Mouse (Mus musculus) cerebellum, adult 11-12 months (tissue): ENCODE measurements around the gene L3mbtl3.

Source experiments
- DNase-seq: peaks from one replicate; pipeline ENCODE4 v3.0.0; 2022

L3mbtl3 gene

DNA sequence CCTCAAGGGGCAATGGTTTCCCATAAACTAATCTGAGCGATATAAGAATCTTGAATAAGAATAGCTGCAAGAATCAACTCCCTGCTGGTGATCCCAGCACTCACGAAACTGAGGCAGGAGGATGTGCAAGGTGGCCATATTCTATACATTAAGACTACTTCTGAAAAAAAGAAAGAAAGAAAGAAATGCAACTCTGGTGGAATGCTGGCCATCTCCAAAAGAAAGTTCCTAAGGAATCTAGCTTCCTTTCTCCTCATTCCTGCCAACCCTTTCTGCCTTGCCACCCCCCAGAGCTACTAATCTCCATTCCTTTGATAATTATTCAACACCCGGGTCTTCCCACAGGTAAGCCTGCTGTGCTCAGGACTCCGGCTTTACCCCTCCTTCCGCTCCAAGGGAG, 41.8 kb downstream of the L3mbtl3 start:
- DNase-seq, result no peak

DNA sequence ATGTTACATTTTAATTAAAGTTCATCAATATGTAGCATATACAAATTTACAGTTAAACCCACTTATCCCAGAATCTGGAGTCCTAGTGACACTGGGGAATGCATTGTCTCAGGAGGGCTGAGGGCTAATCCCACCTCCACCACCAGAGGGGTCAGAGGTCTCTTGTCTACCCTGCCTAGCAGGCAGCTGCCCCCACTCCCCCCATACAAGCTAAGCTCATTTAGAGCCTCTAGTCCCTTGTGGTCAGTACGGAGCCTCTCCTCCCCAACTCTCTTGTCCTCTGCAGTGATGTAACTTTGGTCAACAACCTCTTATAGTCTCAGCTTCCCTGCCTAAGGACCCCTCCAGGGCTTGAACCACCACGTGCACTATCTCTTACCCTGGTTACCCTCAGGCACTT, 43.0 kb downstream of the L3mbtl3 start:
- no peak for DNase-seq

DNA sequence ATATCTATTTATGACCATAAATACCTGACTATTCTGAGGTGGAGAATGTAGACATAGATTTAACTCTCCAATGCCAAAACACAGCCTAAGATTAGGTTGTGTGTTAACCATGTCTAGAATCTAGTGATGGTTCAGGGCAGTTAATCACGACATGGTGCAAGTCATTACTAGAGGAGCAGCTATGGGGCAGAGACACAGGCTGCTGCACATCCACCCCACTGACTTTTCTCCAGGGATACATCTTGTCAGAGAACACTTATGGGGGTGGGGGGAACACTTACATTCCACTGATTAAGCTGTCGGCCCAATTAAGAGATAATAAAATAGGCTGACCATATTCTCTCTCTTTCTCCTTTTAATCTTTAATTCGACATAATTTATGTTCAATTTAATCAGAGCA, 46.9 kb downstream of the L3mbtl3 start:
- DNase-seq, result no peak

GRCm38 (mm10) chr10:26327691-26328542, 47.9 kb downstream of the L3mbtl3 start:
- DNase-seq, result peak; percentile 2

- DNase-seq, result no peak
These were observed 48.5 kb downstream of the L3mbtl3 start for GRCm38 (mm10) chr10:26327291-26327690.

GRCm38 (mm10) chr10:26325320-26325719, 50.5 kb downstream of the L3mbtl3 start:
- no peak for DNase-seq

DNA sequence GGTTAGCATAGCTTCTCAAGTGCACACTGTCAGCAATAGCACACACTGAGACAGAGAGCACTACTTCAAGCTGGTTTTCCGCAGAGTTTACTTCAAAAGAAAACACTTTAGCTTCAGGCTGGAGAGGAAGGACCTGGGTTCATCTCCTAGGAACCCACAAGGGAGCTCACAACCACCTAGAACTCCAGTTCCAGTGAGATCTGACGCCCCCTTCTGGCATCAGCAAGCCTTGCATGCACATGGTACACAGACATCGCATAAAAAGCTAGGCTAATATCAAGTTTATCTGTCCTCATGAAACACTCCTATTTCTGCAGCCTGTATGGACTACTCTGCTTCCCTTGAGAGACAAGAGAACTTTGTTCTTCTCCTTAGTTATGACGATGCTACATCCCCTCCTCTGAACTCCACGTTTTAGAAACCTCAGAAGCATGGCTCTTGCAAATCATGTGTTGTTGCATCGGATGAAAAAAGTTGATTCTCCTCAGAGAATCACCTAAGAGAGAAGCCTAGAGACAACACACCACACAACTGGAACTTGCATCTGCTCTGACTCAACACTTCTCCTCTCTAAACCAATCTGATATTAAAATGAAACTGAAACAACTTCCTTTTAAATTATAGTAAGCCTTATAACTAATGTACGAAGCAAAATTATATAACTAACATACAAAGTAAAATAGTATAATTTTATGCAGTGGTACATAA, 53.3 kb downstream of the L3mbtl3 start:
- DNase-seq, result no peak

DNA sequence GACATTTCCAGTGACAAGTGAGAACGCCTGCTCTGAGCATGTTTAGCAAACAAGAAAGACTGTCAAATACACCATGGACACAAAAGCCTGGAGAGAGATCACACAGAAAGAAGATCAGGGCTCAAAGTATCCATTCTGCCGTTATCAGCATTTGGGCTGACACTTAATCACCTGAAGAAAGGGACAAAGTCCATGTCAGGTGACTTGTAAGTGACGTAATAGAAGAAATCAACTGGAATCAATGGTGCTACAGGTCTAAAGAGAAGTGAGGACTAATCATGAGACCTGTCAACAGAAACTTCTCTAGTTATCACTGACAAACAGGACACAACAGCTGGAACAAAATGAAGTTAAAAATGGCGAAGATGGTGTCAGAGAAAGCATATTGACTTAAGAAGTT, 55.1 kb downstream of the L3mbtl3 start:
- DNase-seq, result no peak

DNA sequence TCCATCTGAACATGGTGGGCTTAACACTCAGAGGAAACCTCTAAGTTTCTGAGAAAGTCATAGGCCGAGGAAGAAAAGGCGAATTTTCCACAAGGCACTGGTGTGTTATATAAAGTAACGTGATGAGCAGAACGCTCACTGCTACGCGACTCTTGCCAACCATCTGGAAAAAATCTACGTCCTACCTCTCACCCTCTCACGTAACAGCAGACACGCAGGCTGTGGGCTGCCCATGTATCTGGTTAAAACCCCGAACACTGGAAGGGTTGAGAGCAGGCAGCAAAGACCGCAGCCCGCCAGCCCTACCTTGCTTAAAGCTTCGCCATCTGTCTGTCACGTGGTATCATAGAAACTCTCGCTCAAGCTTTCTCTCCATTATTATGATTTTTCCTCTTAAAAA, 61.4 kb downstream of the L3mbtl3 start:
- DNase-seq, result no peak

DNA sequence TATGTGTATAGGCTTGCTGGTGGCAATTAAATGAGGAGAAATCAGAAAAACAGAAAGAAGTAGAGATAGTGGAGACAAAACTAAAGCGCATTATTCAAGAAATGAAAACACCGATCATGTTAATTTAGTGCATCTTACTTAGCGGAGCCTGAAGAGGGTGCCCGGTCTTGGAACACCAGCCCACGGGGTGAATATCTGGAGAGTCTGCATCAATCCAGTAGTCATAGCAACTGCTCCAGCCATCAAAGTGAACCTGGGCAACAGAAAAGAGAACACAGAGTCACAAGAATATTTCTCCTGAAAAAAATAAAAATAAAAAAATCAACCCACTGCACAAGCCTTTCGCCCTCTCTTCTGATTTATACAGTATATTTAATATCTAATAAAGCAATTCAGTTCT, 72.3 kb downstream of the L3mbtl3 start:
- no peak for DNase-seq

- DNase-seq, result no peak
These were observed 73.4 kb downstream of the L3mbtl3 start for GRCm38 (mm10) chr10:26302336-26302735.

DNA sequence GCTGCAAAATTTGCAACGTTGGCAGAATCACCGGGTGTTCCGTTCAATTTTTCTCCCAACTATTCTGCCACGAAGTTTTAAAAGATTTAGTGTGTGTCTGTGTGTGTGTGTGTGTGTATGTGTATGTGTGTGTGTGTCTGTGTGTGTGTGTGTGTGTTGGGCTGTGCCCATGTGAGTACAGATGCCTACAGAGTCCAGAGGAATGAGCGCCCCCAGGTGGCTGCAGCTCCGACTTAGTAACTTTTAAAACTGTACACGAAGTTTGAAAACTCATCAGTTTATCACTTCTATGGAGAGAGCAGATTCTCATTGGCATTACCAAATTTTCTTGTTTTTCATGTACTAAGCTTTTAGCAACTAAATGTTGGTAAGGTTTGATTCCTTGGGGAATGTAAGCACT, 78.1 kb downstream of the L3mbtl3 start:
- no peak for DNase-seq

DNA sequence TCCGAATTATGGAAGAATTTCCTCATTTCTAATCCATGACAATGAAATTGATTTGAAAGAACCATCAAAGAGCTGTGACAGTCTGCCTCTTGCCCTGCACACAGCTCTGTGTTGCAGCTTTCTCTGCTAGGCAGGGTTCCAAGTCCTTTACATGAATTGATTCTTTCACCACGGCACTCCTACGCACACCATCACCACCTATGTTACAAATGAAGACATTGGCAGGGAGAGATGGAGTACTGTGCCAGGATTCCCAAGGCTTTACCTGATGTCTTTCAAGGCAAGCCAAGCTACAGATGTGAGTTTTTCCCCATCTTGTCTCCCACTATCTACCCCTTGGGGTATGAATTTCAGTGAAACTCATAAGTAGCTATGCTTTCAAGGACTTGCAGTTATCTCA, 78.6 kb downstream of the L3mbtl3 start:
- DNase-seq, result no peak

DNA sequence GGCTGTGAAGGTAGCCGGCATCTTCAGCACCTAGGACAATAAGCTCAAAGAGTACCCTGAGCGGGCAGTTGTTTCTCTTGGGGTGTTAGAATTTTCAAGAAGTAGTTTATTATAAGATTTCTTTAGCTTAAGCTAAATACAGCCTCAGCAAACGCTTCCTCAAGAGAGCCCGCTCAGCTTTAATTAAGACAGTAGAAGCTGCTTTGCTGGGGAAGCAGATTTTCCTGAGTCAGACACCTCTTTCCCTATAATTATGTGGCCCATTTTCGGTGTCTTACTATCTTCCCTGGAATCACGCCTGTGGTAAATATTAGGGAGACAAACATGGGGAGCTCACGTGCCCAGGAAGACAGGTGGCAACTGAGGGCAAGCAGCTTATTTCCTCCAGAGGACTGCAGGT, 88.6 kb downstream of the L3mbtl3 start:
- DNase-seq, result no peak

- peak; percentile 3 for DNase-seq
These were observed 95.8 kb downstream of the L3mbtl3 start for GRCm38 (mm10) chr10:26280009-26280408.

DNA sequence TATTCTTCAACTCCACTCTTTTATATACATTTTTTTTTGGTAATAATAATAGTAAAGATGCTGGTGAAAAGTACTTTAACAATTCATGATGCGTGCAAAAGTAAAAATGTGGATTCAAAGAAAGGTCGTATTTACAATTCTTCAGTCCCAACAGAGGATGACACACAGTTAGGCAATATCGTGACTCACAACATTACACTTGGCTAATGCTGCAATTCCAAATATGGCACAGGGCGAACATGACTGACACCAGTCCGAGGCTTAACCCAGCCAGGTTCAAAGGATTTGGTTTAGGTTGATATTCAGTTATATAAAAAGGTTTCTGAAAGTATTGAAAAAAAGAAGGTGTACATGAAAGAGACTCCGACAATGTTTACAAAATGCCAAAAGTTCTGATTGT, 100.4 kb downstream of the L3mbtl3 start:
- DNase-seq, result no peak

DNA sequence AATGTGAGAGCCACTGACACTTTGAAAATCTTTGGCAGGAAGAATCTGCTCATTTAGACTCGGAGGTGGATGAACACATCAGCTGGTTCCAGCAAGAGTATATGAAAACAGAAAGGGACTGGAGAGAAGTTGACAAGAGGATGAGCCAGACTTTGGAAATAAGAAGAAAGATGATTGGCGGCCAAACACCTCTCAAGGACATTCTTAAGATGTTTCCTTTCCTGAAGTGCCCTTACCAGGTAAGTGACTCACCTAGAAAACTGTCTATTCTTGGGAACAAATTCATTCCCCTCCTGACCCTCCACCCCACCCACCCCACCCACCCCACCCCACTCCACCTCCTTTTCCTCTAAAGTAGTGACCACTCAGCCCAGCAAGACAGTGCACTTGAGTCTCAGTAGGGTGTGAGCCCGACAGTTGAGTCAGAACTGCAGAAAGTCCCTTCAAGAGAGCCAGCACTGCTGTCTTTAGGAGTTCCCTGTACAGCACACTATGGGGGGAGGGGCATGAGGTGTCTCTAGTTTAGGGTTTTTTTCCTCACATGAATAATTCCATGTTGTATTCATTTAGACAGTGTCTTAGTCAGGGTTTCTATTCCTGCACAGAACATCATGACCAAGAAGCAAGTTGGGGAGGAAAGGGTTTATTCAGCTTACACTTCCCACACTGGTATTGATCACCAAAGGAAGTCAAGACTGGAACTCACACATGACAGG, 111.9 kb downstream of the L3mbtl3 start:
- DNase-seq, result no peak

GRCm38 (mm10) chr10:26259908-26260307, 115.9 kb downstream of the L3mbtl3 start:
- no peak for DNase-seq

GRCm38 (mm10) chr10:26249426-26250165, 126.2 kb downstream of the L3mbtl3 start:
- DNase-seq, result no peak

DNA sequence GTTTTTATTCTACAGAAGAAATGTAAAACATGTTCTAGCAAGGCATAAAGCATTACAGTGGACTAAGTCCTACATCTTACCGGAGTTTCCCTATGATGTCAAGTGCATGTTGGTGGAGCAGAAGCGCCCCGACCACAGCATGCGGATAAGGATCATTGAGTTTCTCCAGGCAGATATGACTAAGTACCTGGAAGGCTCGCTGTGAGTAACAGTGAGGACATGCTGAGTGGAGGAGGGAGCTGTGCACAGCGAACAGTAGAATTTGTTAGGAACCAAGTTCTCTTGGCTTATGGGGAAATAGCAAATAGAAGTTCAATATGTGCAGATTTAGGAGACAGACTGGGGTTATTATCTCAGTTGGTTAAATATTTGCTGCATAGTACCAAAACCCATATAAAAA, 131.3 kb downstream of the L3mbtl3 start:
- DNase-seq, result no peak

- no peak for DNase-seq
These were observed 132.6 kb downstream of the L3mbtl3 start for GRCm38 (mm10) chr10:26243203-26243602.

GRCm38 (mm10) chr10:26239090-26239489, 136.7 kb downstream of the L3mbtl3 start:
- DNase-seq, result no peak

GRCm38 (mm10) chr10:26238559-26238958, 137.2 kb downstream of the L3mbtl3 start:
- no peak for DNase-seq
